Mouse (Mus musculus) neural tube, embryonic 14.5 days (tissue): ENCODE data around the gene Bola1. TPM values are rescaled to one million over a fixed set of nuclear protein-coding genes. Genes with fewer than 3 reads are reported as not detected.

Experiments used
- ATAC-seq: fragments of 200-750 bp; cut with Nextera tagmentation; 2 replicates; pipeline ENCODE4 v1.8.0; 2017; ENCODE audit warnings: low read depth, mild to moderate bottlenecking, moderate TSS enrichment, moderate library complexity
- H3K27ac ChIP-seq: fragments of 300-500 bp; sonication (generic); 2 replicates; pipeline ENCODE4 v1.5.1; 2014; ENCODE audit warnings: low read depth, mild to moderate bottlenecking, control low read depth, low read length, moderate library complexity, mixed read lengths
- H3K27me3 ChIP-seq: fragments of 300-500 bp; sonication (generic); 2 replicates; pipeline ENCODE4 v1.6.1; 2014; ENCODE audit warnings: low read length; ENCODE audit not compliant: control insufficient read depth, insufficient read depth
- H3K36me3 ChIP-seq: fragments of 300-500 bp; sonication (generic); 2 replicates; pipeline ENCODE4 v1.6.1; 2014; ENCODE audit warnings: low read length, mixed read lengths; ENCODE audit not compliant: control insufficient read depth, insufficient read depth
- H3K4me1 ChIP-seq: fragments of 300-500 bp; sonication (generic); 2 replicates; pipeline ENCODE4 v1.6.1; 2014; ENCODE audit warnings: low read length; ENCODE audit not compliant: control insufficient read depth, insufficient read depth
- H3K4me2 ChIP-seq: fragments of 300-500 bp; sonication (generic); 2 replicates; pipeline ENCODE4 v1.6.1; 2014; ENCODE audit warnings: mild to moderate bottlenecking, low read depth, low read length, control low read depth
- H3K4me3 ChIP-seq: fragments of 300-500 bp; sonication (generic); 2 replicates; pipeline ENCODE4 v1.5.1; 2014; ENCODE audit warnings: low read depth, low read length, control low read depth, mixed read lengths
- H3K9ac ChIP-seq: fragments of 300-500 bp; sonication (generic); replicated peaks from 2 replicates; pipeline ENCODE4 v1.6.1; 2014; ENCODE audit warnings: low read depth, mild to moderate bottlenecking, control low read depth, low read length, mixed read lengths
- H3K9me3 ChIP-seq: fragments of 300-500 bp; sonication (generic); 2 replicates; pipeline ENCODE4 v1.6.1; 2016; ENCODE audit warnings: low read length; ENCODE audit not compliant: control insufficient read depth
- WGBS: fragments of 180-500 bp; shearing (Covaris S2); extraction: QIAGEN DNeasy Blood & Tissue Kit; methylation state at CpG from one replicate; pipeline ENCODE4 v1.1.7; 2014; 5-methylcytosine and 5-hydroxymethylcytosine counted together
- polyA plus RNA-seq: library from polyadenylated mRNA; unstranded; fragments of >200 nt; fragmentation: Nextera tagmentation; extraction: Ambion mirVana; gene quantifications from 2 replicates; pipeline ENCODE4 v1.2.1, GENCODE M21; 2014

Gene Bola1
- polyA plus RNA-seq, 1 experiment from 2014 or later: 69.0 TPM

GRCm38 (mm10) chr3:96170976-96171545 is 48.4 kb downstream of the Bola1 start:
- Histone ChIP-seq H3K4me3 (peak overlapping the region; percentile 89; the same call in 1 of the 2 replicates), H3K4me2 (peak overlapping the region; percentile 97), H3K36me3 (peaks cover 5% of the 10 kb centered on the region), H3K9ac (peak overlapping the region; percentile 86), H3K27ac (peak overlapping the region; percentile 99; the same call in 1 of the 2 replicates), H3K27me3 (no peaks in the 10 kb centered on the region), H3K9me3 (no peaks in the 10 kb centered on the region), H3K4me1 (peaks cover 21% of the 10 kb centered on the region)
- WGBS: 69% methylated on average over 10 of the region's 10 CpGs
- no peak for ATAC-seq

GRCm38 (mm10) chr3:96170276-96170675 is 49.2 kb downstream of the Bola1 start:
- Histone ChIP-seq H3K4me2 (no peak overlapping the region; the same call in 1 of the 2 replicates), H3K4me1 (peaks cover 21% of the 10 kb centered on the region), H3K4me3 (no peak overlapping the region), H3K9me3 (no peaks in the 10 kb centered on the region), H3K36me3 (no peaks in the 10 kb centered on the region; the same call in 1 of the 2 replicates), H3K27me3 (no peaks in the 10 kb centered on the region), H3K27ac (no peak overlapping the region), H3K9ac (no peak overlapping the region)
- no peak for ATAC-seq
- 95% methylated on average over 4 of the region's 4 CpGs for WGBS

- 73% methylated on average over 12 of the region's 12 CpGs for WGBS
- Histone ChIP-seq H3K36me3 (no peaks in the 10 kb centered on the region), H3K27me3 (no peaks in the 10 kb centered on the region), H3K9ac (no peak overlapping the region), H3K9me3 (no peaks in the 10 kb centered on the region), H3K4me1 (peaks cover 21% of the 10 kb centered on the region), H3K4me3 (no peak overlapping the region), H3K27ac (no peak overlapping the region), H3K4me2 (no peak overlapping the region)
- ATAC-seq: no peak
These were observed 50.9 kb downstream of the Bola1 start for GRCm38 (mm10) chr3:96168466-96169158.

- no peak overlapping the region for H3K9ac ChIP-seq
- no peaks in the 10 kb centered on the region for H3K9me3 ChIP-seq
- H3K36me3 ChIP-seq: no peaks in the 10 kb centered on the region
- ATAC-seq: no peak
- H3K27ac ChIP-seq: no peak overlapping the region
- peak overlapping the region; percentile 93 for H3K4me2 ChIP-seq
- H3K27me3 ChIP-seq: no peaks in the 10 kb centered on the region
- 90% methylated on average over 6 of the region's 6 CpGs for WGBS
- peaks cover 8% of the 10 kb centered on the region; the same call in 1 of the 2 replicates for H3K4me1 ChIP-seq
- no peak overlapping the region for H3K4me3 ChIP-seq
These were observed 56.5 kb downstream of the Bola1 start for GRCm38 (mm10) chr3:96163040-96163439.

GRCm38 (mm10) chr3:96161869-96162840 is 57.4 kb downstream of the Bola1 start, which contains the start of gene Mtmr11:
Mtmr11 (plus strand) TSS chr3:96162004.
- ATAC-seq: peak; percentile 12; the same call in 1 of the 2 replicates
- Histone ChIP-seq H3K4me2 (peak within 1 kb of the TSS; percentile 93), H3K4me1 (peaks cover 8% of the 10 kb centered on the region; the same call in 1 of the 2 replicates), H3K9ac (peak within 1 kb of the TSS; percentile 51), H3K36me3 (no peaks in the 10 kb centered on the region), H3K4me3 (peak within 1 kb of the TSS; percentile 38), H3K27ac (no peak within 1 kb of the TSS; the same call in 1 of the 2 replicates), H3K9me3 (no peaks in the 10 kb centered on the region), H3K27me3 (no peaks in the 10 kb centered on the region)
- 4% methylated on average over 15 of the region's 16 CpGs for WGBS

GRCm38 (mm10) chr3:96160803-96161516 is 58.5 kb downstream of the Bola1 start:
- H3K4me3 ChIP-seq: peak overlapping the region; percentile 38
- peak overlapping the region; percentile 51 for H3K9ac ChIP-seq
- peak overlapping the region; percentile 93 for H3K4me2 ChIP-seq
- 0 out of 2 replicates have a peak overlapping the region, but pooled peaks have one; percentile 29 for H3K27ac ChIP-seq
- H3K27me3 ChIP-seq: no peaks in the 10 kb centered on the region
- peaks cover 8% of the 10 kb centered on the region; the same call in 1 of the 2 replicates for H3K4me1 ChIP-seq
- H3K36me3 ChIP-seq: peaks cover 1% of the 10 kb centered on the region; the same call in 1 of the 2 replicates
- H3K9me3 ChIP-seq: no peaks in the 10 kb centered on the region
- 1% methylated on average over 12 of the region's 12 CpGs for WGBS
- peak; percentile 69; the same call in 1 of the 2 replicates for ATAC-seq

GRCm38 (mm10) chr3:96160222-96160802 is 59.2 kb downstream of the Bola1 start:
- H3K4me1 ChIP-seq: peaks cover 8% of the 10 kb centered on the region; the same call in 1 of the 2 replicates
- H3K27me3 ChIP-seq: no peaks in the 10 kb centered on the region
- peaks cover 7% of the 10 kb centered on the region for H3K36me3 ChIP-seq
- H3K4me2 ChIP-seq: peak overlapping the region; percentile 93
- 66% methylated on average over 4 of the region's 4 CpGs for WGBS
- H3K4me3 ChIP-seq: no peak overlapping the region
- 0 out of 2 replicates have a peak overlapping the region, but pooled peaks have one; percentile 29 for H3K27ac ChIP-seq
- ATAC-seq: no peak
- no peak overlapping the region for H3K9ac ChIP-seq
- H3K9me3 ChIP-seq: no peaks in the 10 kb centered on the region

GRCm38 (mm10) chr3:96159820-96160219 is 59.7 kb downstream of the Bola1 start:
- Histone ChIP-seq H3K4me3 (no peak overlapping the region), H3K9me3 (no peaks in the 10 kb centered on the region), H3K4me2 (no peak overlapping the region), H3K9ac (no peak overlapping the region), H3K36me3 (peaks cover 7% of the 10 kb centered on the region), H3K27me3 (no peaks in the 10 kb centered on the region), H3K4me1 (peaks cover 8% of the 10 kb centered on the region; the same call in 1 of the 2 replicates), H3K27ac (no peak overlapping the region)
- no peak for ATAC-seq
- 80% methylated on average over 4 of the region's 4 CpGs for WGBS
